Mouse (Mus musculus) midbrain, embryonic 14.5 days (tissue): Measurements from ENCODE around the gene Agtrap. TPM values are rescaled to one million over a fixed set of nuclear protein-coding genes. Genes with fewer than 3 reads are reported as not detected.

Source experiments
- ATAC-seq: fragments of 200-750 bp; cut with Nextera tagmentation; 2 replicates; pipeline ENCODE4 v1.8.0; 2017; ENCODE audit warnings: moderate number of reproducible peaks, moderate library complexity; ENCODE audit not compliant: low FRiP score, low TSS enrichment
- DNase-seq: peaks from one replicate; pipeline ENCODE4 v3.0.0-alpha.2; 2015
- H3K27ac ChIP-seq: fragments of 300-500 bp; sonication (generic); replicated peaks from 2 replicates; pipeline ENCODE4 v1.5.1; 2014; ENCODE audit warnings: mild to moderate bottlenecking, low read depth, low read length, moderate library complexity
- H3K27me3 ChIP-seq: fragments of 300-500 bp; sonication (generic); 2 replicates; pipeline ENCODE4 v1.6.1; 2014; ENCODE audit warnings: low read length, control low read depth, mixed read lengths; ENCODE audit not compliant: control insufficient read depth, insufficient read depth
- H3K36me3 ChIP-seq: fragments of 300-500 bp; sonication (generic); 2 replicates; pipeline ENCODE4 v1.6.1; 2014; ENCODE audit warnings: low read length, control low read depth; ENCODE audit not compliant: control insufficient read depth, insufficient read depth
- H3K4me1 ChIP-seq: fragments of 300-500 bp; sonication (generic); 2 replicates; pipeline ENCODE4 v1.6.1; 2014; ENCODE audit warnings: mild to moderate bottlenecking, antibody characterized with exemption, low read length, control low read depth; ENCODE audit not compliant: control insufficient read depth, insufficient read depth
- H3K4me2 ChIP-seq: fragments of 300-500 bp; sonication (generic); 2 replicates; pipeline ENCODE4 v1.6.1; 2014; ENCODE audit warnings: mild to moderate bottlenecking, low read length, moderate library complexity
- H3K4me3 ChIP-seq: fragments of 300-500 bp; sonication (generic); replicated peaks from 2 replicates; pipeline ENCODE4 v1.5.1; 2014; ENCODE audit warnings: low read depth, low read length
- H3K9ac ChIP-seq: fragments of 300-500 bp; sonication (generic); replicated peaks from 2 replicates; pipeline ENCODE4 v1.6.1; 2014; ENCODE audit warnings: mild to moderate bottlenecking, low read length, moderate library complexity
- H3K9me3 ChIP-seq: fragments of 300-500 bp; sonication (generic); 2 replicates; pipeline ENCODE4 v1.6.1; 2016; ENCODE audit warnings: low read length, control low read depth, mixed read lengths; ENCODE audit not compliant: control insufficient read depth
- WGBS: fragments of 180-500 bp; shearing (Covaris S2); extraction: QIAGEN DNeasy Blood & Tissue Kit; methylation state at CpG from one replicate; pipeline ENCODE4 v1.1.7; 2014; 5-methylcytosine and 5-hydroxymethylcytosine counted together
- polyA plus RNA-seq: library from polyadenylated mRNA; unstranded; fragments of >200 nt; fragmentation: Nextera tagmentation; extraction: Ambion mirVana; gene quantifications from 2 replicates; pipeline ENCODE4 v1.2.1, GENCODE M21; 2014

Agtrap gene
- polyA plus RNA-seq, 1 experiment from 2014 or later: 6.3 TPM

DNA sequence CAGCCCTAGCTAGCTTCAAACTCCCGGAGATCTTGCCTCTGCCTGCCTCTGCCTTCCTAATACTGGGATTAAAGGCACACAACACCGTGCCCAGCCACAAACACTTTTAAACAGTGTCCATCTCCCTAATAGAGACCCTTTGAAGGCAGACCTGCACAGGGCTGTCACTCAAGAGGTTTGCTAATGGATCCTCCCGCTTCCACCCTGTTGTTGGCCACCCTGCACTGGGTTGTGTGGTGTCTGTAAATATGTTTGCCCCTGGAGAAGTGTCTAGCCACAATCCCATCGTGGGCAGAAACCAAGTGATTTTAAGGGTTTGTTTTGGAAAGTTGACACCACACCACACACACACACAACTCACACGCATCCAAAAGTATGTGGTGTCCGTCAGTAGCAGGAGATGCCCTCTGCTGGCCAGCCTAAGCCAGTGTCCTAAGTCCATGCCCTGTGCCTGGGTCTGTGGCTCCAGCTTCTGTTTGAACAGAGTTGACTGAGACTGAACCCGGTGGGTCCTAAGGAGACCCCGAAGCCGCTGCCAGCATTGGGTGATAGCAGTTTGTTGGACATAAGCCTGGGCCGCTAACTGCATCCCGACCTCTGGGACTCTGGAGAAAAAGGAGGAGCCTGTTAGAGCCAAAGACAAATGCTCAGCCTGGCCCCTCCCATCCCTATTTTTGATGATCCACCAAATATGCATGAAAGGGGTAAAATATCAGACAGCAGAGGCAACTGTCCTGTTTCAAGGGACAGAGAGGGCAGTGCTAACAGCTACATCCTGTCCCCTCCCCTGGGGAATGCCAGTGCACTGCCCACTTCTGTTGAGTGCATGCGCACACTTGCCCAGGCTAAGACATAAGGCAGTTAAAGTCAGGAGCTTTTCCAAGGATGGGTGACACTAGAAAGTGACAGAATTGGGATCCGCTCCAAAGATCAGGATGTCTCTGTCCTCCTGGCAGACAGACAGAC lies 27.4 kb downstream of the Agtrap start:
- Histone ChIP-seq H3K36me3 (peaks cover 38% of the 10 kb centered on the region), H3K9ac (no peak overlapping the region), H3K27me3 (no peaks in the 10 kb centered on the region), H3K4me2 (no peak overlapping the region), H3K27ac (no peak overlapping the region), H3K9me3 (no peaks in the 10 kb centered on the region), H3K4me3 (no peak overlapping the region), H3K4me1 (no peaks in the 10 kb centered on the region)
- DNase-seq: peak; percentile 55
- peak; percentile 65; the same call in 1 of the 2 replicates for ATAC-seq
- WGBS: 49% methylated on average over 13 of the region's 13 CpGs

DNA sequence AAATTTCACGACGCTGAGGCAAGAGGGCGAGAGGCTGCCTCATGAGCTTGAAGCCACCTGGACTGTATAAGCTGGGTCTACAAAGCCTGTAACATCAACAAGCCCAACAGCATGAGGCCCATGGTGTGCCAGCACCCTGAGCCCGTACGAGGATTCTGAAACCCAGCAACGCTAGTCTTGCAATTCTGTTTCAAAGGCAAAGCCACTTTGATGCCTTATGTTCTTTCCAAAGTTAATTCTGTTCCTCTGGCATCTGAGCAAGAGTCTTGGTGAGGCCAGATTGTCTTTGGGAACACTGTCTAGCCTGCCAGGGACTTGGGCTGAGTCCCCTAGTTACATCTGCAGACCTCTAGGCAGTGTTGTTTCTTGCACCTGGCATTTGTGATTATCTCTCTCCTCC lies 28.8 kb downstream of the Agtrap start:
- H3K27ac ChIP-seq: no peak overlapping the region

DNA sequence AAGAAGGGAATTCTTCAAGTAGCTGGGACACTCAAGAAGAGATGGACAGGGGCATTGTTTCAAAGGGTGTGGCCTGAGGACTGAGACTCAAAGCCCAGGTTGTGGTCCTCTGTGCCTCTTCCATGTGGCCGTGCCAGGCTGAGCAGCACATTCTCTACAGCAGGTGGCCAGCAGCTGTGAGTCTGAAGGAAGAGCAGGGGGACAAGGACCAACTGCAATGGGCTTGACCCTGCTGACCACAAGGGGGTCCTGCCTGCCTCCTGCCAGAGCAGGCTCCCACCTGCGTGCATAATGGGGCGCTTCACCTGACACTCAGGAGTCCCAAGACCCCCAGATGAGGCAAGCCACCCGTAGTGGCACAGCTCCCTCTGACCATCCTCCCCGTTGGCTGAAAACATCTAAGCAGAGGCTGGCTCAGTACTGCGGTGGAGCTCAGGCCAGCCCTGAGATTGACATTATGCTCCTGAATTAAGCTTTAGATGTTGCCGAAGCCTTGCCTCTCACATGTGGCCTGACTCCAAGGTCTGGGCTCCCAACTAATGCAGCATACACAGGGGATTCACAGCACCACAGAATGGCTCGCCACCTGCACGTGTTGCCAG lies 29.5 kb downstream of the Agtrap start:
- Histone ChIP-seq H3K4me1 (no peaks in the 10 kb centered on the region), H3K4me2 (no peak overlapping the region), H3K27ac (no peak overlapping the region), H3K27me3 (no peaks in the 10 kb centered on the region), H3K9me3 (no peaks in the 10 kb centered on the region), H3K9ac (no peak overlapping the region), H3K36me3 (peaks cover 58% of the 10 kb centered on the region), H3K4me3 (no peak overlapping the region)
- DNase-seq: no peak
- ATAC-seq: no peak
- WGBS: 91% methylated on average over 9 of the region's 9 CpGs

More for the DNA sequence above, 28.8 kb downstream of the Agtrap start:
- ATAC-seq (no peak), DNase-seq (no peak)
- H3K9ac ChIP-seq: no peak overlapping the region
- WGBS: 94% methylated on average over 6 of the region's 6 CpGs
- no peak overlapping the region for H3K4me2 ChIP-seq
- H3K4me3 ChIP-seq: no peak overlapping the region
- no peaks in the 10 kb centered on the region for H3K4me1 ChIP-seq
- H3K27me3 ChIP-seq: no peaks in the 10 kb centered on the region
- no peaks in the 10 kb centered on the region for H3K9me3 ChIP-seq
- peaks cover 51% of the 10 kb centered on the region for H3K36me3 ChIP-seq

DNA sequence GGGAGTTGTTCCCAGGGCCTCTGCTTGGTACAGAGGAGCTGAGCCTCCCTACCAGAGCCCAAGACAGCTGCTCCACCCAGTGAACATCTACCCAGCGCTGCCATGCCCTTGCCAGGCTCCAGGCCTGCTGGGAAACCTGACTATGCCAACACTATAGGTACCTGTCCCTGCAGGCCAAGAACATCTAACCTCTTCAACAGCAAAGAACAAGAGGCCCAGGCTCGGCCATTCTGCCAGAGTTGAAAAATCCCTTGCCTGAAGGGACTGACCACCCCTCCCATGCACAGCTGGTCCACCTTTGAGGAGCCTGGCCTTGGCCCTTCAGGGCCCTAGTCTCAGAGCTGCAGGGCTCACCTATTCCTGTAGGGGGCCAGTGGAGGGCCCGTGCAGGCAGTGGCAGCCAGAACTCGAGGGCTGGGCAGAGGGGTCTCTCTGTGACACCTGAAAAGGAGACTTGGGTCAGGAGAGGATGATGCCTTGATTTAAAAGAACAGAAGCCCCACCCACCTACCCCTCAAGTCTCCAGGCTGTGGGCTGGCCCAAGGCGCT lies 30.1 kb downstream of the Agtrap start:
- Histone ChIP-seq H3K27me3 (no peaks in the 10 kb centered on the region), H3K36me3 (peaks cover 64% of the 10 kb centered on the region), H3K4me3 (no peak overlapping the region), H3K4me2 (no peak overlapping the region), H3K9me3 (no peaks in the 10 kb centered on the region), H3K4me1 (no peaks in the 10 kb centered on the region), H3K27ac (no peak overlapping the region), H3K9ac (no peak overlapping the region)
- DNase-seq (no peak), ATAC-seq (no peak)
- WGBS: 68% methylated on average over 5 of the region's 5 CpGs

DNA sequence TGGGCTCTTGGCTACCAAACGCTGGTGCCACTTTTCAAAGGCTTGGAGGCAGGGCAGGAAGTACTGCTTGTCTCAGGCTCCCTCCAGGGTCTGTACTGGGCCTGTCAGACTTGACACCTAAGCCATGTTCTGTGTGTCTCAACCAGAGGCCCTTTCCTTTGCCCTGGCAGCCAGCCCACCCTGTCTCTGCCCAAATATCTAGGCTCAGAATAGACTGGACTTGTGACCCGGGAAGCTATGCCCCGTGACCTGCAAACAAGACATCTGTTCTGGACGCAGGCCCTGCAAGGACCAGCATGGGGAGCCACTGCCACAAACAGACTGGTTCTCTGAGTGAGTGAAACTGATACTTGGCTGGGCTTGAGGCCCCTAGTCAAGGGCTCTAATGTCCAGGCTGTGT lies 31.0 kb downstream of the Agtrap start:
- no peak overlapping the region for H3K4me3 ChIP-seq
- H3K4me2 ChIP-seq: no peak overlapping the region
- H3K9me3 ChIP-seq: no peaks in the 10 kb centered on the region
- H3K27me3 ChIP-seq: no peaks in the 10 kb centered on the region
- peaks cover 73% of the 10 kb centered on the region for H3K36me3 ChIP-seq
- no peaks in the 10 kb centered on the region for H3K4me1 ChIP-seq
- WGBS: 96% methylated on average over 4 of the region's 4 CpGs
- ATAC-seq (no peak), DNase-seq (no peak)
- H3K27ac ChIP-seq: no peak overlapping the region
- no peak overlapping the region for H3K9ac ChIP-seq

DNA sequence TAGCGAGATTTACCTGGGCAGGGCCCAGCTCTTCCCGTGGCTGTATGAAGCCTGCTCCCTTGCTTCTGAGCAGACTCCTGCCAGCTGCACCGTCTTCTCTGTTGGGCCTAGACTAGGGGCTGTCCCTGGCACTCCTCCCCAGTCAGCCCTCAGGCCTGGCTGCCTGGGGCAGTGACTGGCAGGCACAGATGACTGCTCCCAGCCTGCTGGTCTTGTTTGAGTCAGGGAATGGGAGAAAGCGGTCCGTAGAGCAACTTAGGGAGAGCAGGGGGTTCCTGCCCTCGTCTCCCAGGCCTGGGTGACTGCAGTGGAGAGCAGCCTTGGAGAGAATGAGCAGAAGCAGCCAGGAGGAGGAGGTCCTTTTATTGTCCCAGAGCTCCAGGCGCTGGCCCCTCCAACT lies 31.6 kb downstream of the Agtrap start:
- no peak overlapping the region for H3K27ac ChIP-seq
- peaks cover 79% of the 10 kb centered on the region for H3K36me3 ChIP-seq
- H3K4me1 ChIP-seq: no peaks in the 10 kb centered on the region
- H3K9me3 ChIP-seq: no peaks in the 10 kb centered on the region
- H3K4me3 ChIP-seq: no peak overlapping the region
- DNase-seq (no peak), ATAC-seq (no peak)
- H3K27me3 ChIP-seq: no peaks in the 10 kb centered on the region
- H3K9ac ChIP-seq: no peak overlapping the region
- WGBS: 90% methylated on average over 7 of the region's 7 CpGs
- no peak overlapping the region for H3K4me2 ChIP-seq

DNA sequence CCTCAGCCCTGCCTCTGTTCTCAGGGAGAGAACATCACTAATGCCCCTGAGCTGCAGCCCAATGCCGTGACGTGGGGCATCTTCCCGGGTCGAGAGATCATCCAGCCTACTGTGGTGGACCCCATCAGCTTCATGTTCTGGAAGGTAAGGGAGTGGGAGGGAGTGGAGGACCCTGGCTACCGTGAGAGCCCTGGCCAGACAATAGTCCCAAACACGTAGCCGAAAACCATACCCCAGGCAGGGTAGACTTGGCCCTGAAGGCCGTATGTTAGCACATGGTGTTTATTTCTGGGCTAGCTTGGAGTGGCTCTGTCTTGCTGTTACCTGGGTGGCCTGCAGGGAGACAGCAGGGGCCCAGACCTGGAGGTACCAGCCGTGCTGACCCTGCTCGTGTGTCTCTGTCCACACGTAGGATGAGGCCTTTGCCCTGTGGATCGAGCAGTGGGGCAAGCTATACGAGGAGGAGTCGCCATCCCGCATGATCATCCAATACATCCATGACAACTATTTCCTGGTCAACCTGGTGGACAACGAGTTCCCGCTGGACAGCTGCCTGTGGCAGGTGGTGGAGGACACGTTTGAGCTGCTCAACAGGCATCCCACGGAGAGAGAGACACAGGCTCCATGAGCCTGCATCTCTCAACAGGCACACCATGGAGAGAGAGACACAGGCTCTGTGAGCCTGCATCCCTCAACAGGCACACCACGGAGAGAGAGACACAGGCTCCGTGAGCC lies 32.7 kb downstream of the Agtrap start:
- WGBS: 92% methylated on average over 21 of the region's 21 CpGs
- no peak overlapping the region for H3K27ac ChIP-seq
- H3K36me3 ChIP-seq: peaks cover 89% of the 10 kb centered on the region
- H3K27me3 ChIP-seq: no peaks in the 10 kb centered on the region
- H3K9me3 ChIP-seq: no peaks in the 10 kb centered on the region
- DNase-seq: no peak
- H3K4me1 ChIP-seq: no peaks in the 10 kb centered on the region
- H3K4me2 ChIP-seq: no peak overlapping the region
- no peak overlapping the region for H3K4me3 ChIP-seq
- no peak overlapping the region for H3K9ac ChIP-seq
- ATAC-seq: no peak

DNA sequence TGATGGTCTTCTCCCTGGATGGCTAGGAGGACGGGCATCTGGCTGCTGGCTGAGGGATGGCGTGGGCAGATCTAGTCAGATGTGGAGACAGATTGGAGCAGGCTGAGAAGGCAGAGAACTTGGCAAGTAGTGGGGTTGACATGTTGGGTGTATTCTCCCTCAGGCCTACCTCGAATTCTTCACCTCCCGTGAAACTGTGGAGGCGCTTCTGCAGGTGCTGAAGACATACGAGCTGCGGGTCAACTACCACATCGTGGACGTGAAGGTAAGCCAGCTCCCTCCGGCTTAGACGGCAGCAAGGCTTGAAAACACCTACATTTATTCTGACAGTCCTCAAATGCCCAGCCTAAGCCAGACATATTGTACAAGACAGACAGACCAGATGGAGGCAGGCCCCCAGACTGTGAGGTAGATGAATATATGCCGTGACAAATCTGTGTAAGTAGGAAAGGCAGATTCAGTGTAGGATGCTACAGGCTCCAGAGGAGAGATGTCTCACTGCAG lies 34.4 kb downstream of the Agtrap start:
- DNase-seq (no peak), ATAC-seq (no peak)
- Histone ChIP-seq H3K9me3 (no peaks in the 10 kb centered on the region), H3K9ac (no peak overlapping the region), H3K4me1 (no peaks in the 10 kb centered on the region), H3K4me2 (no peak overlapping the region), H3K4me3 (no peak overlapping the region), H3K36me3 (peaks cover 96% of the 10 kb centered on the region), H3K27ac (no peak overlapping the region), H3K27me3 (no peaks in the 10 kb centered on the region)
- WGBS: 94% methylated on average over 12 of the region's 12 CpGs
